Mouse (Mus musculus): ENCODE measurements around the gene Traf6. TPM values are rescaled to one million over a fixed set of nuclear protein-coding genes. Genes with fewer than 3 reads are reported as not detected.
A peak's percentile ranks its signal among the peaks of the same experiment; 100 is the strongest.

The Traf6 gene
- polyA plus RNA-seq, 1 experiment from 2014 or later: 13.3 TPM

DNA sequence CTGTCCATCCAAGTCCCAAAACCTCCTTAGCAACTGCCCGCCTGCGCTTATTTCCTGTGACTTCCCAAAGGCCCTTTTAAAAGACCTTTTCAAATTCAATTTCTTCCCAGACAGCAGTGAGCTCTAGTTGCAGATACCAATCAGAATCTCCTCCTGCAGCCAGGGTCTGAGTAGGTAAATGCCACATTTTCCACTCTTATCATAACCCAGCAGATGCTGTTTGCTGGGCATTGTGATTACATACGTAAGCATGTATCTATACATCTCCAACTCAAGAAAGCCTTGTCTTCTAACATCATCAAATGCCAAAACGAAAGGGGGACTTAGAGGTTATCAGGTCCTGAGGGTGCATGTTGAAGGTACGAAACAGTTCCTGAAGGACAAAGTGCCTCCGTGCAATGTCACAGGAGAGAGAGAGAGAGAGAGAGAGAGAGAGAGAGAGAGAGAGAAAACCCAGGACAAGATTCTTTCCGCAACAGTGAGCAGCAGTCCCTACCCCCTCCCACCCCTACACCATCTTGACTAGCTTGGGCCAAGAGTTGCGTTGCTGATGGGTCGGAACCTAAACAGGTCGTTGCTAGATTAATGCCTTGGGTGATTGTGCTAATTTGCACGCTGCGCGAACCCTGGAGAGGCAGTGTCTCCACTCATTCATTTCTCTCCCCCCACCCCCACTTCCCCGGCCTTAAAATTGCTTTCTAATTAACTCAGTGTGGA lies 25.9 kb upstream of the Traf6 start:
- 0 out of 2 replicates have a peak, but pooled peaks have one; percentile 31 for ATAC-seq (ENCODE audit: low read depth)
- Histone ChIP-seq H3K27ac (replicated peaks; ENCODE audit: low read depth, low read length) (no peak overlapping the region), H3K9ac (ENCODE audit: low read depth, low read length) (no peak overlapping the region), H3K36me3 (ENCODE audit: control insufficient read depth, insufficient read depth, low read length) (no peaks in the 10 kb centered on the region), H3K4me3 (ENCODE audit: low read depth, low read length) (peak overlapping the region; percentile 30), H3K4me2 (ENCODE audit: low read depth, low read length) (peak overlapping the region; percentile 63), H3K27me3 (replicated peaks; ENCODE audit: control insufficient read depth, insufficient read depth, low read length) (no peaks in the 10 kb centered on the region), H3K9me3 (ENCODE audit: control insufficient read depth, low read length) (no peaks in the 10 kb centered on the region), H3K4me1 (ENCODE audit: control insufficient read depth, insufficient read depth, low read length) (peaks cover 9% of the 10 kb centered on the region; the same call in 1 of the 2 replicates)
- 38% methylated on average over 14 of the region's 14 CpGs for WGBS
- DNase-seq (ENCODE audit: low spot score): peak; percentile 20

DNA sequence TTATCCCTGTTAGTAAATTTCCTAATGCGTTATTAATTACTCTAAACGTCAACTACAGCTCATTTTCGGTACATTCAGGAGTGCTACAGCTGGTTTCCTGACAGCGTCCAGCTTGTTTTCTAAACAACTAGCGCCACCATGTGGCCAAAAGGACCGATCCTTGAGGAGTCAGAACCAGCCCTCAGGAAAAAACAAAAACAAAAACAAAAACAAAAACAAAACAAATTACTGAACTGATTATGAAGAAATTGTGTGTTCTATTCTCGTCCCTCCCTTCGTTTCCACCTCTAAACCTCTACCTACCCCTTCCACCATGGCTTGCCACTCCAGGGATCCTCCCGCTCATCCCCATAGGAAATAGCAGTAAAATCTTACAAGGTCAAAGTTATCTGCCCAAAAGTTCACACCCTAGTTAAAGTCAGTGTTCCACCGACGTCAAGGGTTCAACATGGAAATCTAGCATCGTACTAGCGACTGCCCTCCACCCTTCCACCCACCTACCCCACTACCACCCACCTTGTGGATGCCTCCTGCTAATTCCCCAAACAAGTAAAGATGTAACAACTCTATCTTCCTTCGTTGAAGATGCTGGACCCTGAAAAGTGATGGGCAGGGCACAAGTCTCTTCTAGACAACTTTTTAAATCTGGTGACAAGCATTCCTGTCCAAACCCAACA lies 25.2 kb upstream of the Traf6 start:
- Histone ChIP-seq H3K4me3 (ENCODE audit: low read depth, low read length) (peak overlapping the region; percentile 30), H3K36me3 (ENCODE audit: control insufficient read depth, insufficient read depth, low read length) (no peaks in the 10 kb centered on the region)
- peak; percentile 73; the same call in 1 of the 2 replicates for ATAC-seq (ENCODE audit: low read depth)

DNA sequence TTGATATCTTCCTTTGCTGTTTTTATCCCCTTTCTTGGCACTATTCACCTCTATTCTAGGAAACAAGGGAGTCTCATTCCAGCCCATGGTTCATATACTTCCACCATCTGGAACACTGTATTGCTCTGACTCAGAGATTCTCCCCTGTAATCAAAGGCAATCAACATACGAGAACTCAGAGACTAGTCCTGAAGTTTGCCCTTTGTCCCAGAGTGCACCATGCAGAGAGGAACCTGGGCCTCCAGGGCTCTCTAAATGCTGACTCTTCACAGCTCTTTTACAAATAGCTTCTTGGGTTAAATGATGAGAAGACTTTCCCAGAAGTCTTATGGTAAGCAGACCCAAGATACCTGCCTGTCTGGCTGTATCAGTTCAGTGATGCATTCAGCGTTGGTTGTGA lies 17.7 kb upstream of the Traf6 start:
- H3K9ac ChIP-seq (ENCODE audit: low read depth, low read length): no peak overlapping the region
- H3K27me3 ChIP-seq (replicated peaks; ENCODE audit: control insufficient read depth, insufficient read depth, low read length): no peaks in the 10 kb centered on the region
- H3K36me3 ChIP-seq (ENCODE audit: control insufficient read depth, insufficient read depth, low read length): no peaks in the 10 kb centered on the region
- ATAC-seq (ENCODE audit: low read depth) (no peak), DNase-seq (ENCODE audit: low spot score) (no peak)
- H3K4me2 ChIP-seq (ENCODE audit: low read depth, low read length): no peak overlapping the region
- H3K27ac ChIP-seq (replicated peaks; ENCODE audit: low read depth, low read length): no peak overlapping the region
- no peaks in the 10 kb centered on the region for H3K4me1 ChIP-seq (ENCODE audit: control insufficient read depth, insufficient read depth, low read length)
- no peaks in the 10 kb centered on the region for H3K9me3 ChIP-seq (ENCODE audit: control insufficient read depth, low read length)
- 69% methylated on average over 2 of the region's 2 CpGs for WGBS
- no peak overlapping the region for H3K4me3 ChIP-seq (ENCODE audit: low read depth, low read length)

More for the DNA sequence above, 25.2 kb upstream of the Traf6 start:
- WGBS: 20% methylated on average over 14 of the region's 14 CpGs
- H3K27me3 ChIP-seq (replicated peaks; ENCODE audit: control insufficient read depth, insufficient read depth, low read length): no peaks in the 10 kb centered on the region
- H3K27ac ChIP-seq (replicated peaks; ENCODE audit: low read depth, low read length): no peak overlapping the region
- H3K9ac ChIP-seq (ENCODE audit: low read depth, low read length): no peak overlapping the region
- H3K9me3 ChIP-seq (ENCODE audit: control insufficient read depth, low read length): no peaks in the 10 kb centered on the region
- H3K4me2 ChIP-seq (ENCODE audit: low read depth, low read length): peak overlapping the region; percentile 63
- H3K4me1 ChIP-seq (ENCODE audit: control insufficient read depth, insufficient read depth, low read length): peaks cover 9% of the 10 kb centered on the region; the same call in 1 of the 2 replicates
- DNase-seq (ENCODE audit: low spot score): peak; percentile 89

DNA sequence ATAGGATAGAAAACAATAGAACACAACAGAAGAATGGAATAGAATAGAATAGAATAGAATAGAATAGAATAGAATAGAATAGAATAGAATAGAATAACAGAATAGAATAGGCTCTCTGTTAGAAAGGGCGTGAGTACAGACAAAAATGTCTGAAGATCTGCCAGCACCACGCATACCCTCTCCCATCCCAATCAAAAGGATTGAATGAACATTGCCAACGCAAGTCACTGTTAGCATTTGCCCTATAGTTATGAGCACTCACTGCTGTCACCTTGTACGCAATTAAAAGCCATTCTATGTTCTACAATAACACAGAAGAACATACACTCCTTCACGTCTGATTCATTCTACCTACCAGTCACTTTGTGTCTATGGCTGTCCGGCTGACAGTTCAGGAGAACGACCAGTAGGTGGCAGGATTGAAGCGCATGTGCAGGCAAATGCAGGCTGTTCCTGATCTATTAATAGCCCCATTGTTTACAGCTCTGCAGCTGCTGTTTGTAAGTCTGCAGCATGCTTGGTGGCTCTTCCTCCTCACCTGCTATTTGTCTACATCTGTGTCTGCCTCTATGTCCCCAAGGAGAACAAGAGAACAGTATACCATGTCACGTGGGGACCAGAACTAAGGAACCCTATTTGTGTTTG lies 13.0 kb upstream of the Traf6 start:
- 18% methylated on average over 9 of the region's 9 CpGs for WGBS
- H3K36me3 ChIP-seq (ENCODE audit: control insufficient read depth, insufficient read depth, low read length): no peaks in the 10 kb centered on the region
- H3K4me3 ChIP-seq (ENCODE audit: low read depth, low read length): no peak overlapping the region
- DNase-seq (ENCODE audit: low spot score) (peak; percentile 90), ATAC-seq (ENCODE audit: low read depth) (peak; percentile 90)
- no peaks in the 10 kb centered on the region for H3K4me1 ChIP-seq (ENCODE audit: control insufficient read depth, insufficient read depth, low read length)
- H3K9me3 ChIP-seq (ENCODE audit: control insufficient read depth, low read length): no peaks in the 10 kb centered on the region
- no peak overlapping the region for H3K4me2 ChIP-seq (ENCODE audit: low read depth, low read length)
- no peak overlapping the region for H3K27ac ChIP-seq (replicated peaks; ENCODE audit: low read depth, low read length)
- H3K9ac ChIP-seq (ENCODE audit: low read depth, low read length): no peak overlapping the region
- no peaks in the 10 kb centered on the region for H3K27me3 ChIP-seq (replicated peaks; ENCODE audit: control insufficient read depth, insufficient read depth, low read length)

DNA sequence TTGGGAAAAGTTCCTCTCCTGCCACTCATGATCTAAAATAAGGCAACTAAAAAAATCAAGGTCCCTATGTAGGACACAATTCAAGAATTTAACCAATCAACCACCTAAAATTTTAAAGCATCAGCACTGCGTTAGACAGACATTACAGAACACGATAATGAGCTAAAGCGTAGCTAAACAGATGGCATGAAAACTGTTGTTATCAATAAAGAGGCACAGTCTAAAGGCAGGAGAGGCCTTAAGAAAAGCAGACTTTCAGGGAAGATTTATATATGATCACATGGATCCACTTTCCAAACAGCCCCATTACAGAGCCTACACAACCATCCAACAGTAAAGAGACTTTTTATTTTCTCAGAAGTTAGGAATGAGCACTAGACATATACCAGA lies 12.5 kb upstream of the Traf6 start:
- no peak for DNase-seq (ENCODE audit: low spot score)
- Histone ChIP-seq H3K4me1 (ENCODE audit: control insufficient read depth, insufficient read depth, low read length) (no peaks in the 10 kb centered on the region), H3K36me3 (ENCODE audit: control insufficient read depth, insufficient read depth, low read length) (no peaks in the 10 kb centered on the region), H3K9me3 (ENCODE audit: control insufficient read depth, low read length) (no peaks in the 10 kb centered on the region), H3K9ac (ENCODE audit: low read depth, low read length) (no peak overlapping the region), H3K27ac (replicated peaks; ENCODE audit: low read depth, low read length) (no peak overlapping the region), H3K4me3 (ENCODE audit: low read depth, low read length) (no peak overlapping the region), H3K4me2 (ENCODE audit: low read depth, low read length) (no peak overlapping the region), H3K27me3 (replicated peaks; ENCODE audit: control insufficient read depth, insufficient read depth, low read length) (no peaks in the 10 kb centered on the region)
- no peak for ATAC-seq (ENCODE audit: low read depth)
- 85% methylated on average over 3 of the region's 3 CpGs for WGBS

DNA sequence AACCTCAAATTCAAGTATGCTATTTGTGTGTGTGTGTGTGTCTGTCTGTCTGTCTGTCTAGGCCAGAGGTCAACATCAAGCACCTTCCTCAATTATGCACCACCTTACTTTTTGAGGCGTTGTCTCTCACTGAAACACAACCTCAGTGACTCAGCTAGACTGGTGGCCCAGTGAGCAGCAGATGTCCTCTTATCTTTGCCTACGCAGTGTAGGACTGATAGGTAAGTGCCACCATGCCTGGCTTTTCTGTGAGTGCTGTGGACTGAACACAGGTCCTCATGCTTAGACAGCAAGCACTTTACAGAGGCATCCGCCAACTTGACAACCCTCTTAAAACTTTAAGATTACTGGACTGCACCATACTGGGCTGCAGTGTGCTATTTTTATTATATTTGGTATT lies 9.5 kb upstream of the Traf6 start:
- H3K27me3 ChIP-seq (replicated peaks; ENCODE audit: control insufficient read depth, insufficient read depth, low read length): no peaks in the 10 kb centered on the region
- no peak for ATAC-seq (ENCODE audit: low read depth)
- no peak for DNase-seq (ENCODE audit: low spot score)
- no peak overlapping the region for H3K4me2 ChIP-seq (ENCODE audit: low read depth, low read length)
- no peak overlapping the region for H3K27ac ChIP-seq (replicated peaks; ENCODE audit: low read depth, low read length)
- no peaks in the 10 kb centered on the region for H3K4me1 ChIP-seq (ENCODE audit: control insufficient read depth, insufficient read depth, low read length)
- no peak overlapping the region for H3K9ac ChIP-seq (ENCODE audit: low read depth, low read length)
- H3K9me3 ChIP-seq (ENCODE audit: control insufficient read depth, low read length): no peaks in the 10 kb centered on the region
- no peaks in the 10 kb centered on the region for H3K36me3 ChIP-seq (ENCODE audit: control insufficient read depth, insufficient read depth, low read length)
- WGBS: 89% methylated on average over 3 of the region's 3 CpGs
- no peak overlapping the region for H3K4me3 ChIP-seq (ENCODE audit: low read depth, low read length)

DNA sequence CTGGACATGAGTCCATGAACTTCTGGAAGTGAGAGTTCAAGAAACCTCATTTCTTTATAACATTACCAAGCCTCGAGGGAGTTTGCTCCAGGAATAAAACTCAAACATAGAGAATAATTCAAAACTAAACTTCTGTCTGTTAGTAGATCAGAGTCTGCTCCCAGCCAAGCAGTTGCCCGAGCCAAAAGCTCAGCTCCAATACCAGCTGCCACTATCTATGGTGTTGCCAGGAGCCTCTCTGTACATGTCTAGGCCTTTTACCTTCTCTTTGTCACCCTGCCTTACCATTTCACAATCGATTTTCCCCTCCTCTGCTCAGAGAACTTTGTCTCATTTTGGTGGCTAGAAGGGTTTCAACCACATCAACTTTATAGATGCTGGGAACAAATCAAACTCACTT lies 4.7 kb upstream of the Traf6 start:
- no peaks in the 10 kb centered on the region for H3K27me3 ChIP-seq (replicated peaks; ENCODE audit: control insufficient read depth, insufficient read depth, low read length)
- DNase-seq (ENCODE audit: low spot score) (no peak), ATAC-seq (ENCODE audit: low read depth) (no peak)
- WGBS: 77% methylated on average over 3 of the region's 3 CpGs
- H3K4me3 ChIP-seq (ENCODE audit: low read depth, low read length): no peak overlapping the region
- no peak overlapping the region for H3K4me2 ChIP-seq (ENCODE audit: low read depth, low read length)
- no peaks in the 10 kb centered on the region for H3K4me1 ChIP-seq (ENCODE audit: control insufficient read depth, insufficient read depth, low read length)
- no peaks in the 10 kb centered on the region for H3K36me3 ChIP-seq (ENCODE audit: control insufficient read depth, insufficient read depth, low read length)
- H3K9me3 ChIP-seq (ENCODE audit: control insufficient read depth, low read length): no peaks in the 10 kb centered on the region
- H3K9ac ChIP-seq (ENCODE audit: low read depth, low read length): no peak overlapping the region
- no peak overlapping the region for H3K27ac ChIP-seq (replicated peaks; ENCODE audit: low read depth, low read length)

DNA sequence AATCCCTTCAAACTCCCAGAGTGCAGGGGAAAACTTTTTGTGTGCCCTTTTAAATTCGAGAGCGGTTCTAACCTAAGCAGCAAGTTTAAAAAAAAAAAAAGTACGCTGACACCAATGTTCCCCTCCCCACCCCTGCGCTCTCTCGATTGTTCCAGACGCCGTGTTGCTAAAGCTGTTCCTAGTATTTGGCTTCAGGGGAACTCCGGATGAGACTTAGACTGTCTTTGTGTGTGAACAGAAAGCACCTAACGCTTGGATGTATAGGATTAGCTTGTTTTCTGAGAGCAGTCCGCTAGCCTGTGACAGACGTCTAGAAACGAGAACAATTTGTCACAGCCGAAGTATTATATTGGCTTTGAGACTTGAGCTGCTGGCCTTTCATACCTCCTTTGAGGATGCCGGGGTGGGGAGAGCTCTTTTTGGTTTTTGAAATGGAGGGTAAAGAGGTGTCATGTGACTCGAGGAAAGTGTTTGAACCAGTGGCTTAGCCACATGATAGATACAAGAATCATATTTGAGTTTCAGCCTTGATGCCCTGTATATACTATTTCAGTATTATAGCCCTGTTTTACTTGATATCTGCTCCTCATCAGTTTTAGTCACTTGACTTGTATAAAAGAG lies 1.0 kb downstream of the Traf6 start:
- Histone ChIP-seq H3K36me3 (ENCODE audit: control insufficient read depth, insufficient read depth, low read length) (peaks cover under 1% of the 10 kb centered on the region; the same call in 1 of the 2 replicates), H3K4me1 (ENCODE audit: control insufficient read depth, insufficient read depth, low read length) (peaks cover 5% of the 10 kb centered on the region; the same call in 1 of the 2 replicates), H3K27me3 (replicated peaks; ENCODE audit: control insufficient read depth, insufficient read depth, low read length) (no peaks in the 10 kb centered on the region), H3K4me2 (ENCODE audit: low read depth, low read length) (peak overlapping the region; percentile 73), H3K4me3 (ENCODE audit: low read depth, low read length) (peak overlapping the region; percentile 91), H3K9me3 (ENCODE audit: control insufficient read depth, low read length) (no peaks in the 10 kb centered on the region), H3K27ac (replicated peaks; ENCODE audit: low read depth, low read length) (0 out of 2 replicates have a peak overlapping the region, but pooled peaks have one; percentile 15), H3K9ac (ENCODE audit: low read depth, low read length) (peak overlapping the region; percentile 96)
- ATAC-seq (ENCODE audit: low read depth) (no peak), DNase-seq (ENCODE audit: low spot score) (peak; percentile 27)
- WGBS: 2% methylated on average over 15 of the region's 15 CpGs

Data from embryonic facial prominence, embryonic 14.5 days (tissue).